ENCODE assay signal across 11 mouse cellular contexts in genomic region chr6:72650338-72650851, GRCm38 (mm10). TPM values are rescaled to one million over a fixed set of nuclear protein-coding genes. Genes with fewer than 3 reads are reported as not detected.
A peak's percentile ranks its signal among the peaks of the same experiment; 100 is the strongest.
DNase-seq lines count a peak whose midpoint lies in the region; ATAC-seq and TF ChIP-seq lines count a peak whose summit lies in the region.
"Had no signal": no experiment of that assay in that cellular context is flagged by ENCODE, and none has a peak within 500 bp of the region (broad histone marks: within the 10 kb centered on the region; RNA-seq: fewer than 3 reads in every experiment).

No protein-coding gene starts in this region.

- H3K27ac ChIP-seq in forebrain, postnatal 0 days (ENCODE audit: low read depth, low read length): no peak overlapping the region
- no peak overlapping the region for H3K27ac ChIP-seq in forebrain, embryonic 13.5 days
- peak overlapping the region; percentile 39; the same call in 1 of the 2 replicates for H3K27ac ChIP-seq in embryonic facial prominence, embryonic 13.5 days
- H3K27ac ChIP-seq: liver, embryonic 15.5 days; neural tube, embryonic 12.5 days had no signal

- no peak overlapping the region for H3K9ac ChIP-seq in forebrain, postnatal 0 days
- H3K9ac ChIP-seq in forebrain, embryonic 13.5 days: no peak overlapping the region
- no peak overlapping the region for H3K9ac ChIP-seq in embryonic facial prominence, embryonic 13.5 days
- H3K9ac ChIP-seq: liver, embryonic 15.5 days; neural tube, embryonic 12.5 days had no signal

- H3K4me1 ChIP-seq in forebrain, postnatal 0 days (ENCODE audit: insufficient read depth): no peaks in the 10 kb centered on the region
- H3K4me1 ChIP-seq in forebrain, embryonic 13.5 days: peaks cover 31% of the 10 kb centered on the region
- peaks cover 70% of the 10 kb centered on the region for H3K4me1 ChIP-seq in embryonic facial prominence, embryonic 13.5 days

- WGBS in forebrain, postnatal 0 days: 65% methylated on average over 10 of the region's 10 CpGs
- 84% methylated on average over 10 of the region's 10 CpGs for WGBS in forebrain, embryonic 13.5 days
- WGBS in embryonic facial prominence, embryonic 13.5 days: 61% methylated on average over 10 of the region's 10 CpGs

- no peak for TF ChIP-seq CTCF in forebrain, postnatal 0 days (IDR thresholded peaks at IDR 0.05; ENCODE audit: low read depth)

- H3K9me3 ChIP-seq in forebrain, postnatal 0 days (ENCODE audit: low read length): no peaks in the 10 kb centered on the region
- no peaks in the 10 kb centered on the region for H3K9me3 ChIP-seq in forebrain, embryonic 13.5 days (replicated peaks)
- no peaks in the 10 kb centered on the region for H3K9me3 ChIP-seq in embryonic facial prominence, embryonic 13.5 days
- H3K9me3 ChIP-seq: liver, embryonic 15.5 days; neural tube, embryonic 12.5 days had no signal

- no peak overlapping the region for H3K4me3 ChIP-seq in forebrain, postnatal 0 days (ENCODE audit: low read depth, low read length)
- no peak overlapping the region for H3K4me3 ChIP-seq in forebrain, embryonic 13.5 days
- H3K4me3 ChIP-seq in embryonic facial prominence, embryonic 13.5 days: no peak overlapping the region
- H3K4me3 ChIP-seq: liver, embryonic 15.5 days; neural tube, embryonic 12.5 days had no signal

- H3K27me3 ChIP-seq in forebrain, postnatal 0 days (ENCODE audit: insufficient read depth, low read length): no peaks in the 10 kb centered on the region
- no peaks in the 10 kb centered on the region for H3K27me3 ChIP-seq in forebrain, embryonic 13.5 days
- no peaks in the 10 kb centered on the region for H3K27me3 ChIP-seq in embryonic facial prominence, embryonic 13.5 days
- H3K27me3 ChIP-seq: liver, embryonic 15.5 days; neural tube, embryonic 12.5 days had no signal

- ATAC-seq in forebrain, postnatal 0 days: no peak
- ATAC-seq in forebrain, embryonic 13.5 days: no peak
- no peak for ATAC-seq in embryonic facial prominence, embryonic 13.5 days (ENCODE audit: insufficient number of reproducible peaks, insufficient read depth, low FRiP score, low TSS enrichment, low read depth)

- H3K4me2 ChIP-seq in forebrain, postnatal 0 days (ENCODE audit: low read depth): no peak overlapping the region
- no peak overlapping the region for H3K4me2 ChIP-seq in forebrain, embryonic 13.5 days
- no peak overlapping the region for H3K4me2 ChIP-seq in embryonic facial prominence, embryonic 13.5 days
- H3K4me2 ChIP-seq: liver, embryonic 15.5 days; neural tube, embryonic 12.5 days had no signal

- peak; percentile 41 for DNase-seq in forebrain, postnatal 0 days
- peak; percentile 41 to 44 for DNase-seq in layer of hippocampus, postnatal 36 days
- peak; percentile 73 for DNase-seq in lung, postnatal 25 days (ENCODE audit: low spot score)
- no peak for DNase-seq in adrenal gland, postnatal 14 days
- DNase-seq in cerebellum, adult 11-12 months: no peak
- DNase-seq in gastrocnemius, postnatal 4 days (ENCODE audit: low spot score in 2 of 2): no peak
- DNase-seq: gastrocnemius, postnatal 25 days had no signal

- H3K36me3 ChIP-seq in forebrain, postnatal 0 days (ENCODE audit: insufficient read depth): no peaks in the 10 kb centered on the region
- no peaks in the 10 kb centered on the region for H3K36me3 ChIP-seq in forebrain, embryonic 13.5 days (ENCODE audit: poor library complexity, severe bottlenecking)
- peaks cover 22% of the 10 kb centered on the region for H3K36me3 ChIP-seq in embryonic facial prominence, embryonic 13.5 days
- H3K36me3 ChIP-seq: liver, embryonic 15.5 days; neural tube, embryonic 12.5 days had no signal

RNA-seq across cellular contexts. Expression of gene Tgoln1, which starts 33.6 kb away (rescaled TPM):
- 24.3 and 30.9 TPM in 2 replicates for total RNA-seq in forebrain, postnatal 0 days (2014; rRNA removed)
- 22.0 and 29.0 TPM in 2 replicates for polyA plus RNA-seq in forebrain, postnatal 0 days (2015; fragmentation: Nextera tagmentation; extraction: Ambion mirVana)
- polyA plus RNA-seq in forebrain, embryonic 13.5 days (2015; fragmentation: Nextera tagmentation; extraction: Ambion mirVana): 28.8 and 32.0 TPM in 2 replicates
- polyA plus RNA-seq in embryonic facial prominence, embryonic 13.5 days (2015; fragmentation: Nextera tagmentation; extraction: Ambion mirVana): 21.9 and 24.5 TPM in 2 replicates
- 10 to 100 TPM; 88.8 to 91.6 TPM for total RNA-seq in layer of hippocampus, postnatal 36 days (2021)
- total RNA-seq in adrenal gland, postnatal 14 days (2021): 135 and 142 TPM in 2 replicates
- 10 to 100 TPM; 26.5 to 27.9 TPM for total RNA-seq in gastrocnemius, postnatal 4 days (2021)

RNA-seq across cellular contexts. Expression of gene Retsat, which starts 52.1 kb away (rescaled TPM):
- total RNA-seq in forebrain, postnatal 0 days (2014; rRNA removed): 3.2 and 7.5 TPM in 2 replicates
- 6.2 and 7.2 TPM in 2 replicates for polyA plus RNA-seq in forebrain, postnatal 0 days (2015; fragmentation: Nextera tagmentation; extraction: Ambion mirVana)
- 3.6 and 5.5 TPM in 2 replicates for polyA plus RNA-seq in forebrain, embryonic 13.5 days (2015; fragmentation: Nextera tagmentation; extraction: Ambion mirVana)
- 12.6 and 14.1 TPM in 2 replicates for polyA plus RNA-seq in embryonic facial prominence, embryonic 13.5 days (2015; fragmentation: Nextera tagmentation; extraction: Ambion mirVana)
- total RNA-seq in layer of hippocampus, postnatal 36 days (2021): 10 to 100 TPM; 54.3 to 55.6 TPM
- 362 and 390 TPM in 2 replicates for total RNA-seq in adrenal gland, postnatal 14 days (2021)
- 10 to 100 TPM; 42.6 to 49.5 TPM for total RNA-seq in gastrocnemius, postnatal 4 days (2021)

RNA-seq across cellular contexts. Expression of gene Elmod3, which starts 52.2 kb away (rescaled TPM):
- 12.8 and 13.1 TPM in 2 replicates for total RNA-seq in forebrain, postnatal 0 days (2014; rRNA removed)
- 16.5 and 18.3 TPM in 2 replicates for polyA plus RNA-seq in forebrain, postnatal 0 days (2015; fragmentation: Nextera tagmentation; extraction: Ambion mirVana)
- polyA plus RNA-seq in forebrain, embryonic 13.5 days (2015; fragmentation: Nextera tagmentation; extraction: Ambion mirVana): 14.1 and 14.8 TPM in 2 replicates
- polyA plus RNA-seq in embryonic facial prominence, embryonic 13.5 days (2015; fragmentation: Nextera tagmentation; extraction: Ambion mirVana): 16.1 and 17.5 TPM in 2 replicates
- 10 to 100 TPM; 20.3 to 22.3 TPM for total RNA-seq in layer of hippocampus, postnatal 36 days (2021)
- 16.2 and 21.7 TPM in 2 replicates for total RNA-seq in adrenal gland, postnatal 14 days (2021)
- 1 to 10 TPM; 8.1 to 8.8 TPM for total RNA-seq in gastrocnemius, postnatal 4 days (2021)

Comparison
In these comparisons a context has a peak if more than half of its experiments do, and no peak if none do; other contexts are left out.
1. DNase-seq: peak in forebrain, postnatal 0 days (single experiment), layer of hippocampus, postnatal 36 days (2 of 2) and lung, postnatal 25 days (single experiment); none in adrenal gland, postnatal 14 days (single experiment), cerebellum, adult 11-12 months (single experiment) and gastrocnemius, postnatal 4 days (0 of 2).